11 mouse cellular contexts compared by ENCODE assay signal in the genomic region with DNA sequence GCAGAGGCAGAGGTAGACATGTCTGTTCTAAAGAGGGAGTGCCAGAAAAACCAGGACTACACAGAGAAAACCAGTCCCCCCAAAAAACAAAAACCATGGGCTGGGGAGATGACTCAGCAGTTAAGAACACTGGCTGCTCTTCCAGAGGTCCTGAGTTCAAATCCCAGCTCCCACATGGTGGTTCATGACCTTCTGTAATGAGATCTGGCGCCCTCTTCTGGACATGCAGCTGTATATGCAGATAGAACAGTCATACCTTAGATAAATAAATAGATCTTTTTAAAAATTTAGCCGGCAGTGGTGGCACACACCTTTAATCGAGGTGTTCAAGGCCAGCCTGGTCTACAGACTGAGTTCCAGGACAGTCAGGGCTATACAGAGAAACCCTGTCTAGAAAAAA. TPM values are rescaled to one million over a fixed set of nuclear protein-coding genes. Genes with fewer than 3 reads are reported as not detected.
A peak's percentile ranks its signal among the peaks of the same experiment; 100 is the strongest.
DNase-seq lines count a peak whose midpoint lies in the region; ATAC-seq and TF ChIP-seq lines count a peak whose summit lies in the region.
"Had no signal": no experiment of that assay in that cellular context is flagged by ENCODE, and none has a peak within 500 bp of the region (broad histone marks: within the 10 kb centered on the region; RNA-seq: fewer than 3 reads in every experiment).

No protein-coding gene starts in this region.

- 71% methylated on average over 3 of the region's 3 CpGs for WGBS in heart, postnatal 0 days
- 65% methylated on average over 3 of the region's 3 CpGs for WGBS in heart, embryonic 11.5 days (ENCODE audit: insufficient replicate concordance)

- H3K9ac ChIP-seq in heart, postnatal 0 days (replicated peaks; ENCODE audit: low read depth, low read length) = no peak overlapping the region
- H3K9ac ChIP-seq in heart, embryonic 11.5 days (ENCODE audit: low read depth, low read length) = no peak overlapping the region
- H3K9ac ChIP-seq: limb, embryonic 12.5 days had no signal

- DNase-seq in heart, postnatal 0 days (ENCODE audit: low spot score) = no peak
- DNase-seq in urinary bladder, postnatal 14 days (ENCODE audit: low spot score) = peak; percentile 35
- no peak for DNase-seq in urinary bladder, postnatal 36 days (ENCODE audit: low spot score in 2 of 2)
- peak; percentile 51 for DNase-seq in lung, postnatal 36 days
- DNase-seq in frontal cortex, postnatal 25 days (ENCODE audit: low spot score in 2 of 2) = no peak
- no peak for DNase-seq in left cerebral cortex, adult 11 months (ENCODE audit: low spot score)

- no peaks in the 10 kb centered on the region for H3K4me1 ChIP-seq in heart, postnatal 0 days (ENCODE audit: control insufficient read depth, insufficient read depth)
- no peaks in the 10 kb centered on the region for H3K4me1 ChIP-seq in heart, embryonic 11.5 days (ENCODE audit: control insufficient read depth, insufficient read depth, low read length)
- H3K4me1 ChIP-seq: hindbrain, embryonic 10.5 days; limb, embryonic 12.5 days had no signal

- no peak overlapping the region for H3K4me3 ChIP-seq in heart, postnatal 0 days (ENCODE audit: low read depth, low read length)
- H3K4me3 ChIP-seq in heart, embryonic 11.5 days (ENCODE audit: low read depth, low read length) = no peak overlapping the region
- H3K4me3 ChIP-seq: hindbrain, embryonic 10.5 days; limb, embryonic 12.5 days; myocyte had no signal

- H3K27me3 ChIP-seq in heart, postnatal 0 days (ENCODE audit: control insufficient read depth, insufficient read depth, low read length) = no peaks in the 10 kb centered on the region
- H3K27me3 ChIP-seq in heart, embryonic 11.5 days (ENCODE audit: control insufficient read depth, insufficient read depth, low read length) = no peaks in the 10 kb centered on the region
- H3K27me3 ChIP-seq: limb, embryonic 12.5 days had no signal

- H3K36me3 ChIP-seq in heart, postnatal 0 days (replicated peaks; ENCODE audit: control insufficient read depth, insufficient read depth, low read length) = no peaks in the 10 kb centered on the region
- H3K36me3 ChIP-seq in heart, embryonic 11.5 days (ENCODE audit: control insufficient read depth, insufficient read depth, low read length) = no peaks in the 10 kb centered on the region
- H3K36me3 ChIP-seq: hindbrain, embryonic 10.5 days; limb, embryonic 12.5 days had no signal

- TF ChIP-seq CTCF in heart, postnatal 0 days (IDR thresholded peaks at IDR 0.05; ENCODE audit: low read depth) = peak; percentile 10

- no peaks in the 10 kb centered on the region for H3K9me3 ChIP-seq in heart, postnatal 0 days (replicated peaks; ENCODE audit: control insufficient read depth, low read length)
- no peaks in the 10 kb centered on the region for H3K9me3 ChIP-seq in heart, embryonic 11.5 days (replicated peaks; ENCODE audit: control insufficient read depth, low read length)
- H3K9me3 ChIP-seq: hindbrain, embryonic 10.5 days; limb, embryonic 12.5 days had no signal

- no peak overlapping the region for H3K4me2 ChIP-seq in heart, postnatal 0 days (ENCODE audit: low read depth, low read length)
- H3K4me2 ChIP-seq in heart, embryonic 11.5 days = no peak overlapping the region
- H3K4me2 ChIP-seq: limb, embryonic 12.5 days had no signal

- no peak for TF ChIP-seq EP300 in heart, postnatal 0 days (IDR thresholded peaks at IDR 0.05; ENCODE audit: low read depth)

- no peak for ATAC-seq in heart, postnatal 0 days (ENCODE audit: insufficient read depth, low read depth)
- ATAC-seq in heart, embryonic 11.5 days (replicated peaks; ENCODE audit: insufficient number of reproducible peaks, low FRiP score, low TSS enrichment) = no peak
- ATAC-seq in cerebellum, adult (ENCODE audit: insufficient number of reproducible peaks, low FRiP score, low TSS enrichment) = no peak

- no peak overlapping the region for H3K27ac ChIP-seq in heart, postnatal 0 days (ENCODE audit: low read depth)
- no peak overlapping the region for H3K27ac ChIP-seq in heart, embryonic 11.5 days (ENCODE audit: low read depth, low read length)
- H3K27ac ChIP-seq: hindbrain, embryonic 10.5 days; limb, embryonic 12.5 days had no signal

RNA-seq across cellular contexts. Expression of gene Bptf, which starts 6.7 kb away (rescaled TPM):
- 13.7 and 25.8 TPM in 2 replicates for total RNA-seq in heart, postnatal 0 days (2014; rRNA removed; ENCODE audit: low replicate concordance)
- 11.7 and 11.8 TPM in 2 replicates for polyA plus RNA-seq in heart, postnatal 0 days (2015; fragmentation: Nextera tagmentation; extraction: Ambion mirVana)
- polyA plus RNA-seq in heart, embryonic 11.5 days (2014; fragmentation: Nextera tagmentation; extraction: Ambion mirVana) = 21.2 and 26.5 TPM in 2 replicates

RNA-seq across cellular contexts. Expression of gene Nol11, which starts 50.5 kb away (rescaled TPM):
- total RNA-seq in heart, postnatal 0 days (2014; rRNA removed; ENCODE audit: low replicate concordance) = 53.5 and 85.3 TPM in 2 replicates
- 25.9 and 27.4 TPM in 2 replicates for polyA plus RNA-seq in heart, postnatal 0 days (2015; fragmentation: Nextera tagmentation; extraction: Ambion mirVana)
- polyA plus RNA-seq in heart, embryonic 11.5 days (2014; fragmentation: Nextera tagmentation; extraction: Ambion mirVana) = 48.8 and 50.0 TPM in 2 replicates

Comparison
In these comparisons a context has a peak if more than half of its experiments do, and no peak if none do; other contexts are left out.
1. DNase-seq: peak in urinary bladder, postnatal 14 days (single experiment) and lung, postnatal 36 days (single experiment); none in heart, postnatal 0 days (single experiment), urinary bladder, postnatal 36 days (0 of 2), frontal cortex, postnatal 25 days (0 of 2) and left cerebral cortex, adult 11 months (single experiment).